Mouse (Mus musculus) gastrocnemius, postnatal 10 days (tissue): ENCODE measurements at regions not wholly inside any gene's neighbourhood (a gene's known extent, or its start where the extent isn't known, plus 50 kb on each side); places are given as distances from the start of the nearest gene placed in this dataset.
"Not testable (repeated sequence)": the region's sequence is repeated elsewhere in the genome, so short reads cannot be mapped to it uniquely, and the experiment has no call there.

ENCODE experiments used
- DNase-seq: peaks from one replicate; pipeline ENCODE4 v3.0.0; 2021; ENCODE audit warnings: mixed read lengths

- DNase-seq, result no peak
These were observed 61.0 kb downstream of the 4930474N05Rik start for GRCm38 (mm10) chr14:36155757-36156156.

DNA sequence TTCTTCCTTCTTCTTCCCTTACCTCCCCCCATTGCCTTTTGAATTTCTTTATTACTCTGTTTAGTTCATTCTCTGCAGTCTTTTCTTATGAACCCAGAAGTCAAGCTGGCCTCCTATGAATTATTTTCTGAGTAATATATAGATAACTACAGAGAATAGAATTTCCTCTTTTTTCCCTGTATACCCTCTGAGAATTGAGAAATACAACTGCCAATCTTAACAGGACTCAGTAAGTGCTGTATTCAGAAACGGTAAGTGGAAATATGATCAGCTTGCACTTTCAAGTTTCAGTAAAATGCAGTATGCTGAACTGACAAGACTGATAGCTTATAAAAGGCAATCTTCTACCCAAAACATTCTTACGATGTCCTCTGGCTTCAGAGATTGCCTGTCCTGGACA is 61.5 kb downstream of the 4930474N05Rik start:
- DNase-seq, result no peak

DNA sequence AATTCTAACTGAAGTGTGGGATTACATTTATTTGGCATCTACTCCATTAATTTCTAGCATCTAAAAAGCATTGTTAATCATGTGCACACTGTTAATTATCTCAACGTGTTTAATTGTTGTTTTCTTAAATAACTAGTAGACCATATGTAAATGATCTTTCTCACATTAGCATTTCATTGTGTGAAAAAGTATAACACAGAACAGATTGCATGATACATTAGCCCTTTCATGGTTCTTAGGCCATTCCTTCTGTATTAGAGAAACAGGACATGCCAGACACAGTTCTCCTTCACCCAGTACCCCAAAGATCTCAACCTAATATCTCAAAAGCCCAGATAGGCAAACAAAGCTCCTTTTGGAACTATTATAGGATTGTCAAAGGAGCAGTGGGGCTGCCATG is 89.0 kb downstream of the 4930474N05Rik start:
- DNase-seq, result no peak

- no peak for DNase-seq
These were observed 101.8 kb downstream of the 4930474N05Rik start for GRCm38 (mm10) chr14:36196517-36196916.

DNA sequence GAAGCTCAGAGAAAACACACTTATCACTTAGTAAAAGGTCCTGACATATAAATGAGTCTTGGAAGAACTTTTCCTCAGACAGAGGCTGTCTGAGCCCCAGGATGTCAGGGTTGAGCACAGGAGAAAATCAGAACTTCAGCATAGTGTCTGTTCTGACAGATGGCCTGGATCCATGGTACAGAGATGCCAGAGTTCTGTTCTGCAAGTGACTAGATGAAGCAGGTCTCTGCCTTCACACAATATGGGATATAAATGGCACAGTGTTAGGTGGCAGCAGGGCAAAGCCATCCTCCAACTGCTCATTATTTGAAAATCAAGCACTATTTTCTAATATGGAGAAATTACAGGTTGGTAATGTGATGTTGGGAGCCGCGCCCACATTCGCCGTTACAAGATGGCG is 103.7 kb downstream of the 4930474N05Rik start:
- no peak for DNase-seq

DNA sequence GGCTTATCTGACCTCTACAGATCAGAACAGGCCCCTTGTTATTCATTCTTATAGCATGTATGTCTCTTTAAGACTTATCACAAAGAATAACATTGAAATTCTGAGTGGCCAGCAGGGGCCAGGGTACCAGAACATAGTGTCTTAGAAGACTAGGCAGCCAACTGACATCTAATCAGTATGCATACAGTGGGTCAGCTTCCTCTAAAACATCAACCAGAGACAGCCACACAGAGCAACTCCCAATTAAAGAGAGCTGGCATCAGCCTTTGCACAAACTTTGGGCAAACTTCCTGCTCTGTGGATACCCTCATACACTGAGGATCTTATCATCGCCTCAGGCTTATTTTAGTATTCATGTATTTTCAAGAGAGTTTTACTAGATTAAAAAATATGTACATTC is 109.1 kb downstream of the 4930474N05Rik start:
- no peak for DNase-seq

- peak; percentile 42 for DNase-seq
These were observed 118.1 kb downstream of the 4930474N05Rik start for GRCm38 (mm10) chr14:36212830-36213229.

- DNase-seq, result no peak
These were observed 151.1 kb downstream of the 4930474N05Rik start for GRCm38 (mm10) chr14:36245849-36246248.

DNA sequence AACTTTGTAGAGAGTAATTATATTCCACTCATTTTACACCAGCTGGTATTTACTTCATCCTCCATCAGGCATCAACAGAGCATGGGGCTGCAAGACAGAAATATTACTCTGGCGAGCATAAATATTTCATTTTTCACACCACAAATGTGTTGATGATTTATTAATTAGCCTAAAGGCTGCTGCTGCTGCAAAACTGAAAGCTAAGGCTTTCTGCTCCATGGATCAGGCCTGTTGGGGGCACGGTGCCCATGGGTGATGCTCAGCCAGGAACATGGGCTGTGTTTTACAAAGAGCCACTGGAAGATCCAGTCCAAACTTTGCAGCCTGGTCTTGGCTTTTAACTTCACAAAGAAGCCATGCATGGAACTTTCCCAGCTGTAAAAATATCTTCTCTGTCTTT is 167.4 kb downstream of the 4930474N05Rik start:
- DNase-seq, result no peak

GRCm38 (mm10) chr14:36283825-36284414 is 189.2 kb downstream of the 4930474N05Rik start:
- no peak for DNase-seq

- no peak for DNase-seq
These were observed 194.1 kb downstream of the 4930474N05Rik start for GRCm38 (mm10) chr14:36288697-36289286.

DNA sequence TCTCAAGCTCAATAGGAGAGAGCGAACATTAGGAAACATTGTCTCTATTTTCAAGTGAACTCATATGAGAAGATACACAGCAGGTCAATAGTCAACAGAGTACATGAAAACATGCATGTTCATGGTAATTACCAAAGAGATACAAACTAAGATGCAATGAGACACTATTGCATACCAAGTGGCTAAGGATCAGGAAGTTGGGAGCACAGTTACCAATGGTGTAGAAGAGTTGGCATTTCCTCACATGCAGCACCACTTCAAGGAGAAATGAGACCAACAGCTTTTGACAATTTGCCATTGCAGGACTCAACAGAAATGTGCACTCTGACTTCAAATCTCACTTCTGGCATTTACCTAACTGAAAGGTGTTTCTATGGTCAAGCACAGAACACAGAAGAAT is 215.6 kb downstream of the 4930474N05Rik start:
- no peak for DNase-seq

GRCm38 (mm10) chr14:36314673-36315072 is 220.0 kb downstream of the 4930474N05Rik start:
- DNase-seq, result not testable (repeated sequence)

DNA sequence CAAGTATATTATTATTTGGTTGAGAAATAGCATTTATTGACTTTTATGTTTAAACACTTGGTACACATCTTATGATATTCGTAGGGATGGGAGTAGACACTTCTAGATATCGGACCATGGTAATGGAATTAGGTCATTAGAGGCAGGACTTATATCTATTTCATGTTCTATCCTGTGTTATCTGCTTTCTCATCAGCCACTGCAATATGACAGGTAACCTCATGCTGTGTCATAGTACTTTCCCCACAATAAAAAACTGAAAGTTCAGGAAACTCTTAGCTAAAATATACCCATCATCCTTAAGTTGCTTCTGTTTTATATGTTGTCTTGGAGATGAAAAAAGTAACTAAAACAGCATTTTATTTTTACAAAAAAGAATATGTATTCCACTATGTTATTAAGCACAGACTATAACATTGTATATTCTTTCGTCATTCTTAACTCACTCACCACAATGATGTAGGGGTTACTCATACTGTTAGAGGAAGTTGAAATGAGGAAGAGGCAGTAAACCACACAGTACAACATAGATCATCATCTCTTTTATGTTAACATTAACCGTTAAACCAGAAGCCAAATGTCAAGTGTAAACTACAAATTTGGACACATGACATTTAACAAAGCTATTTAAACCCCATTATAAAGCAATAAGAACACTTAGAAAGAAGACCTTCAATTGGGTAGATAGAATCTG is 221.8 kb downstream of the 4930474N05Rik start:
- no peak for DNase-seq

GRCm38 (mm10) chr14:36328258-36328891 is 233.7 kb downstream of the 4930474N05Rik start:
- DNase-seq, result no peak

- DNase-seq, result no peak
These were observed 246.1 kb downstream of the 4930474N05Rik start for GRCm38 (mm10) chr14:36340832-36341231.
